Mouse (Mus musculus) spleen, adult 2 months (tissue): ENCODE data around the gene Tmem44.

Experiments
- CTCF ChIP-seq: fragments of 200-500 bp; IDR thresholded peaks from 2 replicates; pipeline ENCODE4 v1.5.1; 2011; ENCODE audit warnings: mild to moderate bottlenecking, inconsistent platforms; ENCODE audit not compliant: insufficient read depth, insufficient read length, insufficient replicate concordance; ENCODE audit errors: extremely low read depth
- POLR2A ChIP-seq: fragments of 200-500 bp; IDR thresholded peaks from 2 replicates; pipeline ENCODE4 v1.6.1; 2011; ENCODE audit warnings: low read depth, low read length, inconsistent platforms

DNA sequence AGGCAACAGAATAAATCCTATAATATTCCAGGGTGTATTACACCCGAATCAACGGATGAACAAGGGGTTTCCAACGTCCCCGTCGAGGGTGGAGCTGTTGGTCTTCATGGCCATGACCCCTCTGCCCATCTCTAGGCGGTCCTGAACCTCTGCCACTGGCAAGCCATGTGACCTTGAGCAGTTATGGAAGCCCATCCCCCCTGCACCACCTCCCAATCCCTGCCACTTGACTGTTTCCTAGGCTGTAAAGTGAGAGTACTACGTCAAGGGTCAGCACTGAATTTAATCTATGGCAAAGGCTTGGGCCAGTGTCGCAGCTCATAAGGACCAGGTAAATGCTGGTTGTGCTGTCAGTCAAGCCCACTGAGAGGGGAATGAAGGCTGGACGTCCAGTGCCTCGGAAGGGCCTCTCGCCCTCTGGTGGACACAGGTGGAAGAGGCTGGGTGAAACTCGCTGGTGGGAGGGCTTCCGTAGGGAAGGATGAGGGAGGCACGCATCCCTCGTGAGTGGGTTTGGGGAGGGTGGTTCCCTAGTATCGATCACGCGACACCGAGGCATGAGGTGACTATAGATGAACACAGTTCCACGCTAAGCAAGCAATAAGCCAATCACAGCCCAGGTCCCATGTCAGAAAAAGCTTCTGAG lies 18.8 kb downstream of the Tmem44 start:
- no peak for TF ChIP-seq POLR2A
- peak; percentile 71; the same call in 1 of the 2 replicates for TF ChIP-seq CTCF
